Mouse (Mus musculus) forebrain, postnatal 0 days (tissue): ENCODE measurements at regions not wholly inside any gene's neighbourhood (a gene's known extent, or its start where the extent isn't known, plus 50 kb on each side); places are given as distances from the start of the nearest gene placed in this dataset.
A peak's percentile ranks its signal among the peaks of the same experiment; 100 is the strongest.

Source experiments
- ATAC-seq: fragments of 200-750 bp; cut with Nextera tagmentation; 2 replicates; pipeline ENCODE4 v1.8.0; 2017; ENCODE audit warnings: mild to moderate bottlenecking, moderate library complexity
- DNase-seq: peaks from one replicate; pipeline ENCODE4 v3.0.0-alpha.2; 2015
- H3K27ac ChIP-seq: fragments of 300-500 bp; sonication (generic); 2 replicates; pipeline ENCODE4 v1.5.1; 2014; ENCODE audit warnings: low read depth, mild to moderate bottlenecking, antibody characterized with exemption, low read length, moderate library complexity, mixed read lengths
- H3K27me3 ChIP-seq: fragments of 300-500 bp; sonication (generic); 2 replicates; pipeline ENCODE4 v1.6.1; 2014; ENCODE audit warnings: mild to moderate bottlenecking, low read length, mixed read lengths; ENCODE audit not compliant: insufficient read depth
- H3K36me3 ChIP-seq: fragments of 300-500 bp; sonication (generic); 2 replicates; pipeline ENCODE4 v1.6.1; 2014; ENCODE audit warnings: mild to moderate bottlenecking, moderate library complexity; ENCODE audit not compliant: insufficient read depth
- H3K4me1 ChIP-seq: fragments of 300-500 bp; sonication (generic); 2 replicates; pipeline ENCODE4 v1.6.1; 2014; ENCODE audit warnings: antibody characterized with exemption; ENCODE audit not compliant: insufficient read depth
- H3K4me2 ChIP-seq: fragments of 300-500 bp; sonication (generic); 2 replicates; pipeline ENCODE4 v1.6.1; 2014; ENCODE audit warnings: low read depth, mild to moderate bottlenecking, moderate library complexity
- H3K4me3 ChIP-seq: fragments of 300-500 bp; sonication (generic); 2 replicates; pipeline ENCODE4 v1.5.1; 2014; ENCODE audit warnings: low read depth, low read length, mixed read lengths
- H3K9ac ChIP-seq: fragments of 300-500 bp; sonication (generic); 2 replicates; pipeline ENCODE4 v1.6.1; 2014; ENCODE audit warnings: mild to moderate bottlenecking
- H3K9me3 ChIP-seq: fragments of 300-500 bp; sonication (generic); 2 replicates; pipeline ENCODE4 v1.6.1; 2016; ENCODE audit warnings: low read length
- CTCF ChIP-seq: sonication (generic); IDR thresholded peaks from 2 replicates; pipeline ENCODE4 v1.5.1; 2016; ENCODE audit warnings: antibody characterized with exemption, control low read depth, low read depth
- WGBS: fragments of 180-500 bp; shearing (Covaris S2); extraction: QIAGEN DNeasy Blood & Tissue Kit; methylation state at CpG from one replicate; pipeline ENCODE4 v1.1.7; 2014; 5-methylcytosine and 5-hydroxymethylcytosine counted together

- TF ChIP-seq CTCF, result no peak
- Histone ChIP-seq H3K27ac (no peak overlapping the region), H3K36me3 (no peaks in the 10 kb centered on the region), H3K4me3 (no peak overlapping the region), H3K9me3 (no peaks in the 10 kb centered on the region), H3K27me3 (no peaks in the 10 kb centered on the region), H3K9ac (no peak overlapping the region), H3K4me1 (no peaks in the 10 kb centered on the region), H3K4me2 (no peak overlapping the region)
- peak; percentile 41 for DNase-seq
- ATAC-seq, result peak; percentile 85
- WGBS, result 36% methylated on average over 2 of the region's 2 CpGs
Measured at GRCm38 (mm10) chr11:14350444-14351135, 248.5 kb upstream of the Pom121l12 start.

- ATAC-seq, result no peak
- Histone ChIP-seq H3K27ac (no peak overlapping the region), H3K27me3 (no peaks in the 10 kb centered on the region), H3K36me3 (no peaks in the 10 kb centered on the region), H3K4me2 (no peak overlapping the region), H3K4me1 (no peaks in the 10 kb centered on the region), H3K4me3 (no peak overlapping the region), H3K9me3 (no peaks in the 10 kb centered on the region), H3K9ac (no peak overlapping the region)
- TF ChIP-seq CTCF, result no peak
- 51% methylated on average over 1 of the region's 1 CpGs for WGBS
- no peak for DNase-seq
Measured at GRCm38 (mm10) chr11:14378512-14378911, 220.6 kb upstream of the Pom121l12 start.

DNA sequence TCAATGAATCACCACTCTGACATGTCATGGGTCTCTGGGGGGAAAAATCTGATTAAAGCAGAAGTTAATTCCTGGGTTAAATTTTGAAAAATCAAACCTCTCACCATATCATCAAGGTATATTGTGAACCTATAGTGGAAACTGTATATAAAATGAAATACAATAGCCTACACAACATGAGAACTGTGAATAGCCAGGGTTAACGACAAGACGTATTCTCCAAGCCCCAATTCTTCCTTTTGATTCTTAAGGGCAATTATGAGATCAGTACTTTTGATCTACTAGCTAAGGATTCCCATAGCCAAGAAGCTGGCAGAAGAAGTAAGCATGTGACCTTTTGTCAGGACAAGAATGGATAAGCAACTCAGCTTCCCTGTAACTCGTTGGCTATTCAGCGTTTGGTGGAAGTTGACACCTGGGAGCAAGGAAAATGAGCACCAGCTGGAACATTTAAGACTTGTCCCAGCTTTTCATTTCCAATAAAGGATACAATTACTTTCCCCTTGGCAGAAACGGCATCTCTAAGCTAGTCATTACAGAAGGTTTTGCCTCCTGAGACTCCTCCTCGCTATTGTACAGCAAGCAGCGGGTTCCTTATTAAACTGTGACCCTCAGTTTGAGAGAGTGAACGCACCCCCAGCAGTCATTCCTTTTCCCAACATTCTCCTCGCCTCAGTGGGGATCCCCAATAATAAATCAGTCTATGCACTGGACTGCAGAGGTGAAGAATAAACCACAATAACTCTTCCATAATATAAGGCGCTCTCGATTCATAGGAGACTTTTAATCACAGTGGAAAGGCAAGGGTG, 219.1 kb upstream of the Pom121l12 start:
- ATAC-seq, result no peak
- no peaks in the 10 kb centered on the region for H3K27me3 ChIP-seq
- H3K9ac ChIP-seq, result no peak overlapping the region
- H3K36me3 ChIP-seq, result no peaks in the 10 kb centered on the region
- TF ChIP-seq CTCF, result no peak
- no peak overlapping the region for H3K4me3 ChIP-seq
- H3K4me2 ChIP-seq, result no peak overlapping the region
- 26% methylated on average over 11 of the region's 11 CpGs for WGBS
- no peaks in the 10 kb centered on the region for H3K4me1 ChIP-seq
- no peak overlapping the region for H3K27ac ChIP-seq
- DNase-seq, result peak; percentile 8
- H3K9me3 ChIP-seq, result no peaks in the 10 kb centered on the region

- no peak overlapping the region for H3K4me2 ChIP-seq
- H3K9me3 ChIP-seq, result no peaks in the 10 kb centered on the region
- H3K27ac ChIP-seq, result no peak overlapping the region
- no peak for DNase-seq
- ATAC-seq, result no peak
- H3K4me3 ChIP-seq, result no peak overlapping the region
- WGBS, result 83% methylated on average over 1 of the region's 1 CpGs
- H3K4me1 ChIP-seq, result no peaks in the 10 kb centered on the region
- H3K27me3 ChIP-seq, result no peaks in the 10 kb centered on the region
- no peaks in the 10 kb centered on the region for H3K36me3 ChIP-seq
- no peak for TF ChIP-seq CTCF
- H3K9ac ChIP-seq, result no peak overlapping the region
Measured at GRCm38 (mm10) chr11:14380572-14380958, 218.5 kb upstream of the Pom121l12 start.

- ATAC-seq (peak; percentile 14), DNase-seq (peak; percentile 5)
- H3K9me3 ChIP-seq, result no peaks in the 10 kb centered on the region
- no peak overlapping the region for H3K27ac ChIP-seq
- H3K27me3 ChIP-seq, result no peaks in the 10 kb centered on the region
- no peak overlapping the region for H3K9ac ChIP-seq
- no peaks in the 10 kb centered on the region for H3K36me3 ChIP-seq
- no peak overlapping the region for H3K4me2 ChIP-seq
- WGBS, result 32% methylated on average over 3 of the region's 3 CpGs
- no peak overlapping the region for H3K4me3 ChIP-seq
- H3K4me1 ChIP-seq, result no peaks in the 10 kb centered on the region
- no peak for TF ChIP-seq CTCF
Measured at GRCm38 (mm10) chr11:14387055-14387584, 212.0 kb upstream of the Pom121l12 start.

DNA sequence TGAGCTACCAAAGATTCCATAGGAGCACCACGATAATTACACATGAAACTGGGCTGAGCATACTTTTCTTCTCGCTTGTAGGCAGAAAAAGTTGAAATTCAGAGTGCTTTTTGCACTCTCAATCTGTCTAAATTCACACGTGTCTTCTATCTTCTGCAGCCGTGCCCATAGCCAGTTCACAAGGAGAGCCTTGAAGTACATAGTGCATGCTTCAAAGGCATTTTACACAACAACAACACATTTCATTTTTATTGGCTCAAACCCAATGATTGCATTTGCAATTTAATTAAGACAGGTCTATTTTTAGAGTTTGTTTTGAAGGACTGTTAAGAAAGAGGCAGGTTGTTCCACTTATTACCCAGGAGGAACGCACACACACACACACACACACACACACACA, 211.4 kb upstream of the Pom121l12 start:
- no peak overlapping the region for H3K27ac ChIP-seq
- H3K4me2 ChIP-seq, result no peak overlapping the region
- no peak overlapping the region for H3K4me3 ChIP-seq
- H3K9ac ChIP-seq, result no peak overlapping the region
- no peak for TF ChIP-seq CTCF
- WGBS, result 44% methylated on average over 5 of the region's 5 CpGs
- ATAC-seq (peak; percentile 73), DNase-seq (peak; percentile 49)
- no peaks in the 10 kb centered on the region for H3K9me3 ChIP-seq
- H3K27me3 ChIP-seq, result no peaks in the 10 kb centered on the region
- H3K36me3 ChIP-seq, result no peaks in the 10 kb centered on the region
- no peaks in the 10 kb centered on the region for H3K4me1 ChIP-seq
